Mouse (Mus musculus): ENCODE measurements around the gene Bcorl1. TPM values are rescaled to one million over a fixed set of nuclear protein-coding genes. Genes with fewer than 3 reads are reported as not detected.

Gene Bcorl1
- 10 to 100 TPM; 18.6 to 23.8 TPM for total RNA-seq (2021)

DNA sequence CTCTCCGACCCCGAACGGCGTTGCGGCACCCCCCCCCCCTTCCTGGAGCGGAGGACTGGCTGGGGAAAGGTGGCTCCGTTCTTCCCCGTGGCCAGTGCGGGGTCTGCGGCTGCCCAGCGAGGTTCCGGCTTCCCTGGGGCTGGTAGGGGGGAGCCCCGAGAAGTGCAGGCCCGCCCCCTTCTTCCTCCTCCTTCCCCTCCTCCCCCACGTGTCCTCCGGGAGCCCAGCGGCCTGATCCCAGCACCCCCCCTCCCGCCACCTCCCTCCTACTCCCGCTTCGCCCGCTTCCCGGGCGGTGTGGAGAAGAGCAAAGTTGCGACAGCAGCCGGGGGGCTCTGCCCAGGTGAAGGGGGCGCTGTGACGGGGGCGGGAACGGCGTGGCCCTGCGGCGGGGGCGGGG, at the start of gene Bcorl1:
Gene Bcorl1, plus strand, starts transcription at position 218 of the 400 bp plus-strand sequence.
- DNase-seq (ENCODE audit: extremely low spot score in 1 of 2, low spot score in 2 of 2): peak in 1 of 2 experiments; percentile 64
- intact Hi-C loops (cut with DNase I): no loop called here

DNA sequence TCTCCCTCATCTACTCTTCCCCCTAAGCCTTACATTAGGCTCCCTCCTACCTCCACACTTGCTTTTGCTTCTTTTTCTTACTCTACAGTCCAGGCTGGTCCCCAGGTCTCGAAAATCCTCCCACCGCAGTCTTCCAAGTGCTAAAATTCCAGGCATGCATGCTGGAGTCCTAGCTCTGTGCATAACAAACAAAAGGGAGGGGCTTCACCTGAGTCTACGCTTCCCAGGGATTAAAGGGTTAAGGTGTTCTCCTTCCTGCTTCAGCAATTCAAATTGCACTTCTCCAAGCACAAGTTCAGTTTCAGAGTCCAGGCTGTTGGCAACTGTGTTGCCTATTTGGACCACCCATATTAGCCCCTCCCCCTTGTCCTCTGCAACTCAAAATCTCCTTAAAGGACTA, 49.7 kb upstream of the Bcorl1 start:
- no peak for DNase-seq (ENCODE audit: extremely low spot score in 1 of 2, low spot score in 2 of 2)
- intact Hi-C loops (cut with DNase I): no loop called here

DNA sequence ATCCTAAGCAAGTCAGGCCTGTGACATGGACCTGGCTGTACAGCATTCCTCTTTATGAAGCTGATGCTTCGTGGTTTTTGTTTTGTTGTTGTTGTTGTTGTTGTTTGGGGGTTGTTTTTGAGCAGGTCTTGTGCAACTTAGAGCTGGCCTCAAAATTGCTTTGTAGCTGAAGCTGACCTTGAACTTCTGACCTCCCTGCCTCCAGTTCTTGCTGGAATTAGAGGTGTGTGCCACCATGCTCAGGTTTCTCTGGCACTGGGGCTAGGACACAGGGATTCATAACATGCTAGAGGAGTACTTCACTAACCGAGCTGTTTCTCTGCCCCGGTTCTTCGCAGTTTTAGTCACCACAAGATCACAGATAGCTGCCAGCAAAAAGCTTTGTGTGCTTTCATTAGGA, 35.8 kb upstream of the Bcorl1 start:
- DNase-seq (ENCODE audit: extremely low spot score in 1 of 2, low spot score in 2 of 2): no peak
- intact Hi-C loops (cut with DNase I): no loop called here

DNA sequence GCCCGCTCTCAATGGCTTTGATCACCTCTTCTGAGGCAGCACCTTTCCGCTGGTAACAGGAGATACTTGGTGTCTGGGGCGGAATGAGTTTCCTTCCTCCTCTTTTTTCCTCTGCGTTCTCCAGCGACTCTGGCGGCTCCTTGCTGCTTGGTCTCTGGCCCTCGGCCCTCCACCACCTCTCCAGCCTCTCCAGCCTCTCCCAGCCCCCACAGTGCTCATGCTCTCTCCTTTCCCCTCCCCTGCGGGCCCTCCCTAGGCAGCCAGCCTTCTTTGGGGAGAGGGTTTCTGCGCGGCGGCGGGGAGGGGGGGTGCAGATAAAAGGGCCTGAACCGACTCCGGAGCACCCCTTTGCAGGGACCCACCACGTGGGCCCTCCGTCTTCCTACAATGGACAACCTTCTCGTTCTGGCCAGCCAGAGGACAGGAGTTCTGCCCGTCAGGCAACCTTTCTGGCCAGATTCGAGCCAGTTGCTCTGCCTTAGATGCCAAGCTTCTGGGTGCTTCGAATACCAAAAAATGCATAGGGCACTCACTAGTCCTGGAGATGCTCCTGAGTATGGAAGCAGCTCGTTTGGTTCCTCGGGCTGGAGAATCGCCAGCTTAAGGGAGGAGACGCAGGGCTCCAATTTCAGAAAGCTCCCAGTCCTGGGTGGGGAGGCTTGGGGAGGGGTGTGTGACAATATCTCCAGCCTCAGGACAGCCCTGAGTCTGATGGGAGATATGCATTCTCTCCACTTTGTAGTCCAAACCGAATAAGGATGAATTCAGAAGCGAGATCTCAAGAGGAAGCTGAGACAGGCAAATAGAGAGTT, 30.2 kb upstream of the Bcorl1 start:
- intact Hi-C loops (cut with DNase I): no loop called here
- peak in 1 of 2 experiments; percentile 18 for DNase-seq (ENCODE audit: extremely low spot score in 1 of 2, low spot score in 2 of 2)

DNA sequence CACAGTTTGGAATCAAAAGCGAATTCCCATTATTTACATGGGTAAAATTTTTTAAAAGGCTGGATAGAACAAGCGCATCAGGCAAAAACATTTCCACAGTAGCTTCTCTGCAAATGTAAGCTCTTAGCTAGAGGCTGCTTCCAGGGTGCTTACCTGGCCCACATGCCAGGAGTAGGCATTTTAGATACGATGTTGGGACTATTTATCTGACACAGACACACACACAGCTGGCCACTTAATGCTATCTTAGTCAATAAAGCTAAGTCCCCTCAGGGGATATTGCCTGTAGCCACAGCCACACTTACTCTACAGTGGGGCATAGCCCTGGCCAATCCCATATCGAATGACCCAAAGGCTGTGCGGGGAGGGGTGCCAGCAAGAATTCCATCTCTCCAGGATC, 29.4 kb upstream of the Bcorl1 start:
- intact Hi-C loops (cut with DNase I): no loop called here
- DNase-seq (ENCODE audit: extremely low spot score in 1 of 2, low spot score in 2 of 2): no peak

DNA sequence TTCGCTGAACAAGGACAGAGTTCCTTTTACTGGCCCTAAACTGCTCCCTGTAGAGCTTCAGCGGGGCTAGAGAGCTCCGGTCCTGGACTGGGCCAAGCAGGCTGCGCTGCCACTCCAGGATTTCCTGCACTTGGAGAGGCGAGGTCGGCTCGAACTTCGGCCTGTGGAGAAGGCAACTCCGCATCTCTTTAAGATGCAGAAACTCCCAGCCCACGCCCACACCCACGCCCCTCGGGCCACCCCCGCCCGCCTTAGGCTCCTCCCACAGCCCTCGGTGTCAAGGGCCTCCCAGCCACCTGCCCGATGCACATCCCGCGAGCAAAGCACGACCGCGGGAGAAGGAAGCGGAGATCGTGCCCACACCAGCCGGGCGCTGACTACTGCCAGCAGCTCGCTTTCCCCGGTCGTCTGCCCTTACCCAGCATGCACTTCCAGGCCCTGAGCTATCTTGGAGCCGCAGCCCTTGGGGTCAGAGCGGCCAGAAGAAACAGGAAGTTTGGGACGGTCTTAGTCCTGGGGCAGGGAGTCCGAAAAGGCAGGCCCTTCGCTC, 26.6 kb upstream of the Bcorl1 start:
- intact Hi-C loops (cut with DNase I): no loop called here
- DNase-seq (ENCODE audit: extremely low spot score in 1 of 2, low spot score in 2 of 2): peak; percentile 16 to 83

DNA sequence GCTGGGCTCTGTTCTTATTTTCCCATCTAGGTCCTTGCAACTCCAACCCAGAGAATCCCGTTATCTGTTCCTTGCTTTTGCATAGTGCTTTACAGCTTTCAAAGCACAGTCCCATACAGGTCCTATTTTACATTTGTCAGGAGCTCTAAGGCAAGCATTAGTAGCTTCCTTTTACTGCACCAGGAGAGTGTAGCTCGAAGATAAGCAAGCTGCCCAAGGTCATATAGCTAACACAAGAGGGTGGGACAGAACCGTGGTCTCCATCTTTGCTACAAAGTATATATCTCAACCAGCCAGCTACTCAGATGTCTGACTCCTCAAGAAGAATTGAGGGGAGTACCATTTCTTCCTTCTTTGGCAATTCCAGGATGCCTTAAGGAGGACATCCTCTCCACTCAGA, 23.7 kb upstream of the Bcorl1 start:
- no peak for DNase-seq (ENCODE audit: extremely low spot score in 1 of 2, low spot score in 2 of 2)
- intact Hi-C loops (cut with DNase I): no loop called here

DNA sequence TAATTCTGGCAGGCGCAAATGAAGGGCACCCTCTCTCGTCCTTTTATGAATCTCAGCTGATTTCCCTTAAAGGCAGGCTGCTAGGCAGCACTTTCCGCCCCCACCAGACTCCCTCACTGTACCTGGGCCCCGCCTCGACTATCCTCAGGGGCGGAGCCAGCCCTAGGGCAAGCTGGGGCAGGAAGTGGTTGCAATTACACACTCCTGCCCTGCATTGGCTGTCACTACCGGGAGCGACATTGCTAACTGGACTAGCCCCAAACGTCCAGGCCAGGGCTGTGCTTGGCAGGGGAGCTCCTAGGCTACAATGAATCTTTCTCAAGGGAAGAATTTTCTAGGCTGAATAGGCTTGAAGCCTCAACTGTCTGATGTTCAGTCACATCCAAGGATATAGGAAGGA, 23.0 kb upstream of the Bcorl1 start:
- intact Hi-C loops (cut with DNase I): no loop called here
- no peak for DNase-seq (ENCODE audit: extremely low spot score in 1 of 2, low spot score in 2 of 2)

DNA sequence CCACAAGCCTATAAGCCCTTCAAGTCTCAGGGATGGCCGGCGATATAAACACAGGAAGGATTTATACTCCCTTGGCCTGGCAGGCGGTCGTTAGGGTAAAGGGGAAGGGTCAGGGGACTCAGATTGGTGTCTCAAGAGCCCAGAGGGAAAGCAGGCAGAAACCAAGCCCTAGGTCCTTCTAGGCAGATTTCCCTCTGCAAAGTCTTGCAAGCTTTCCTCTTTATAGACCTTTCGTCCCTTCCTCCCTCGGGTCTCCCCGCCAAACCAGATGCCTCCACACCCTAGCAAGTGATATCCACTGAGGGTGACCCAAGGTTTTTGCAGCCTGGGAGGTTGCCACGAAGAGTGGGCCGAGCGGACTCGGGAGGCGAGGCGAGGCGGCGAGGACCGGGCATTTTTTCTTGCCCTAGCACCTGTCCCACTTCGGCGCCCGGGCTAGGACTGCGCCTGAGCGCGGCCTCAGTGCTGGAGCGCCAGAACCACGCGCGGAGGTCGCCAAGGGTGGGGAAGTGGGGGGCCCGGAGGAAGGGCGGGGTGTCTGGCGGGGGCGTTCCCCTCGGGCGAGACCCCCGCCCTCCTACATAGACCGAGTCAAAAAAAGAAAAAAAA, 613 bp upstream of the Bcorl1 start:
- peak in 1 of 2 experiments; percentile 31 for DNase-seq (ENCODE audit: extremely low spot score in 1 of 2, low spot score in 2 of 2)
- intact Hi-C loops (cut with DNase I): no loop called here

DNA sequence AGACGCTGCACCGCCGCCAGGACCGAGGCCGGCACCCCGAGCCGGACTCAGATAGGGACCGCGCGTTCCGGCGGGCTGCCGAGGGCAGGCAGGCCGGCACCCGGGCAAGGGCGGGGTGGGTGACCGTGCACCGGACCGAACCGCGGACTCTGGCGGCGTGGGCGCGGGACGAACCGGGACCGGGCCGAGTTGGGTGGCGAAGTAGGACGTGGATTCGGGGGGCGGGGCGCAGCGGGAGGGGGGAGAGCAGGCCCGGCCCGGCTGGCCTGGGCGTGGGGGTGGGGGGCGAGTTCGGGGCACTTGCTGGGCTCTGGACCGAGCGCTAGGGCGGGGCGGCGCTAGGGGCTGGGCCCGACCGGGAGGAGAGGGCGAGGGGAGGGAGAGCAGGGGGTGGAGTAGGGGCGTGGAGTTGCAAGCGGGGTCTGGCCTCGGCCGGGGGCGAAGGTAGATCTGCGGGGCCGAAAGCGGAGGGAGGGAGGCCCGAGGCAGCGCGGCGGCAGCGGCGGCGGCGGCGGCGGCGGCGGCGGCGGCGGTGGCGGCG, 533 bp downstream of the Bcorl1 start:
- peak in 1 of 2 experiments; percentile 70 for DNase-seq (ENCODE audit: extremely low spot score in 1 of 2, low spot score in 2 of 2)
- intact Hi-C loops (cut with DNase I): no loop called here

DNA sequence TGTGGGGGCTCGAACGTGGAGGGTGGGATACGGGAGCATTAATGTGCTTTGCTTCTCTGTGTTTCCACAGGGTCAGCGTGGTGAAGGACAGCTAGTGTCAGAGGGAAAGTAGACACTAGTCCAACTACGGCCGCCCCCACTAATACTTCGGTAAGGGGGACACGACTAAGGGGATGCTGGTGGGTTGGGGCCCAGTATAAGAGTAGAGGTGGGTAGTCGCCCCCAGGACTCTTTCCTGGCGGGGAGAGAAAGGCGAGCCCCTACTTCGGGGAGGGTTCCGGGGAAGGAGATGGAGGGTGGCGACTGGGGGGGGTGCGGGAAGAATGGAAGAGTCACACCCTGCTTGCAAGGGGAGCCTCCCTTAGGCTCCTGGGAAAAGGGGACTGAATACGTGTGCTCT, 1.6 kb downstream of the Bcorl1 start:
- intact Hi-C loops (cut with DNase I): no loop called here
- peak in 1 of 2 experiments; percentile 18 for DNase-seq (ENCODE audit: extremely low spot score in 1 of 2, low spot score in 2 of 2)

DNA sequence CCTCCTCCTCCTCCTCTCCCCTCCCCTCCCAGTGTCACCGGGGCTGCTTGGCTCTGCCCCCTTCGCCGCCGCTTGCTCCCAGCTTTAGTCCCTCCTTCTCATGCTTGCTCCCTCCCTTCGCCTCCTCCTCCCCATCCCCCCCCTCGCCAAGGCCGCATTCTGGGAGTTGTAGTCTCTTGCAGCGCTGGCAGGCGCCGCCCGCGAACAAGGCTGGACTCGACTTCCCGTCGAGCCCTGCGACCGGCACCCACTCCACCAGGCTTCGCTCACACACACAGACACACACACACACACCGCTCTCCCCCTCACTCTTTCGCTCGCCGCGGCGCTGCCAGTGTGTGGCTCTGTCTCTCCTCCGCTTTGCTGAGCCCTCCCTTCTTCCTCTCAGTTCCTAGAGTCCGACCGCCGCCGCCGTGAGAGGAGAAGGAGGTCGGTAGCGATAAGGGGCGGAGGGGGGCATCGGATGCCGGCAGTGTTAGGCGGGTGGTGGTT, 2.3 kb downstream of the Bcorl1 start:
- intact Hi-C loops (cut with DNase I): no loop called here
- DNase-seq (ENCODE audit: extremely low spot score in 1 of 2, low spot score in 2 of 2): peak; percentile 85 to 94

DNA sequence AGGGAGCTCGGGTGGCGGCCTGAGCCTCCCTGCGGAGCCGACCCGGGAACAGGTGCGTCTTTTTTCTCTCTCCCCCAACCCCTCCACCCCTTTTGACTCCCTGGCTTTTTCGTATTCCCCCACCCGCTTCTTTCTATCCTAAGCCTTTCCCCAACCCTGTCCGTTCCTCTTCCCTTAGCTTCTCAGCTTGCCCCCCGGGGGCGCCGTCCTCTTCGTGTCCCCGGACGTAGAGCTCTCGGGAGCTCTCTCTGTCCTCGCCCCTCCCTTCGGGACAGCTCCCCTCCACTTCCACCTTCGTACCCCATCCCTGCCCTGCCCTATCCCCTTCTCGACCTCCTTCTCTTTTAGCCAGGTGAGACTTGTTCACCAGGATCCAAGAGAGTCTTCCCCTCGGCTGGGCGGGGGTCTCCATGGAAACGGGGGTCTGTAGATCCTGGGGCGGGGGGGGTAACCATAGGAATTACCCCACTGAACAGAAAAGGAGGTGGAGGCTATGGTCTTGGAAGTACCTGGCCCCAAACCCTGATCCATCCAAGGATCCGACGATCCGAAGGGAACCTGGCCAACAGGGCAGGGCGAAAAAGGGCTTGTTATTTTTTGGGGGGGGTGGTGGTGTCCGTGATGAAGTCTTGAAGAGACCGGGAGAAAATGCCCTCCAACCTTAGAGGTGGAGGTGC, 2.9 kb downstream of the Bcorl1 start:
- intact Hi-C loops (cut with DNase I): loop anchor here (2.0 kb wide), 1 partner anchor 59 kb away; no protein-coding TSS in a partner anchor
- peak in 1 of 2 experiments; percentile 41 for DNase-seq (ENCODE audit: extremely low spot score in 1 of 2, low spot score in 2 of 2)

DNA sequence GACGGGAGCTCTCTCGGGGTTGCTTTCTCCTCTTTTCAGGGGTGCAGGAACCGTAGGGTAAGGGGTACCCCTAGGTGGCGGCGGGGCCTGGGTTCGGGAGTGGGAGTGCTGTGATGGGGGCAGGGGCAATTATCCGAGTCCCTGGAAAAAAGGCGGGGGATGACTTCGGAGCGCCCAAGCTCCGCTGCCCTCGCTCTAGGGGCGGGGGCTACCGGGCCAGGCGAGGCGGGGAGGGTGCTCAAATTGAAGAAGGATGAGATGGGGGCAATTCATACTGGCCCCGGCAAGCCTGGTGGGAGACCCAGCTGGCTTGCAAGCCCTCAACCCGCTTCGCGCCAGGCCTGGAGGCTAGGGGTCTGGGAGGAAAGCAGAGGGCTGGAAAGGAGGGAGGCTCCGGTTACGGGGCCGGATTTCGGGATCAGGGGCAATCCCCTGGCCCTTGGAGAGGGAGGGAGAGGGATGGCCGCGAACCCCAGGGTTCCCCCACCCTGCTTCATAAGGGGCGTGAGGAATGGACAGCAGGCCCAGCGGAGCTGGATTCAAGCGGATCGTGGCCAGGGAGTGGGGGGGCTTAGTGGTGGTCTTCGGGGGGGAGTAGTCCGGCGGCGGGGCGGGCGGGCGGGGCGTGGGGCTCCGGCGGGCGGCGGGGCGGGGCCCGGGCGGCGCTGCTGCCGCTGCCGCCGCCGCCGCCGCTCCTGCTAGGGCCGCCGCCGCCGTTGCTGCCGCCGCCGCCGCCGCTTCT, 3.7 kb downstream of the Bcorl1 start:
- DNase-seq (ENCODE audit: extremely low spot score in 1 of 2, low spot score in 2 of 2): peak in 1 of 2 experiments; percentile 37
- intact Hi-C loops (cut with DNase I): loop anchor here (2.0 kb wide), 1 partner anchor 60 kb away; no protein-coding TSS in a partner anchor

DNA sequence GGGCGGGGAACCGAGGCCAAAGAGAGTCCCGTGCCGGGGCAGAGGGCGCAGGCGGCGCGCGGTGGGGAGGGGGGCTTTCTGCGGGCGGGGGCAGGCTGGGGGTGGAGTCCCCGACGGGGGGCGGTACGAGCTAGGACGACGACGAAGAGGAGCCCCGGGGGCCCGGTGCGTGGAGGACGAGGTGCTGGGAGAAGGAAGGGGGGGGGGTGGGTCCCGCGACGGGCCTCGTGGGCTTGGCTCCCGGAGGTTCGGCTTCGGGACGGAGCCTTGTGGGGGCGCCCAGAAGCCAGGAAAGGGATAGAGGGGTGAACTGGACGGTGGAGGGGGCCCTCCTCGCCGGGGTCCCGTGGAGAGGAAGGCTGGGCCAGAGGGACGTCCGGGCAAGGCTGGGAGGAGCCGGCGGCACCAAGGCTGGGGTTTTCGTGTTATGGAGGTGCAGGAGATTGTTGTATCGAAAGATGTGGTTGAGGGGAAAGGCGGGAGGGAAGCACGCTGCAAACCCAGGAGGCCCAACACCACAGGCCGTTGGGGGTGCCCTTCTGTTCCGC, 4.3 kb downstream of the Bcorl1 start:
- intact Hi-C loops (cut with DNase I): loop anchor here (2.0 kb wide), 1 partner anchor 61 kb away; no protein-coding TSS in a partner anchor
- peak in 1 of 2 experiments; percentile 36 for DNase-seq (ENCODE audit: extremely low spot score in 1 of 2, low spot score in 2 of 2)

DNA sequence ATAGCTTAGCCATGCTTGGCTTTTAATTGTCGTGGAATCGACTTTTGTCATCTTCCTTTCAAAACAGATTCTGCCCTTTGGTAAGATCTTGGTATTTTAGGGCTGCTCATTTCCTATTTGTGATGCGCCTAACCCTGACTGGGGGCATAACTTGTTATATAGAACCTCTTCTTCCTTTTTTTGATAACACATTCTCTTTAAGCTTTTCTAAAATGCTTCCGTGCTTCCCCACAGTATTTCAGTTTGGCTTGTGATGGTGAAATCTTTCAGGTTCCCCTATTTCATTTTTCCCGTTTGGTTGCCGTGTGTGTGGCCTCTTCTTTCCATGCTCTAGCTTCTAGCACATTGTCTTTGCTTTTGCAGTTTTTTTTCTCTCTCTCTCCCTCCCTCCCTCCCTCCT, 14.2 kb downstream of the Bcorl1 start:
- no peak for DNase-seq (ENCODE audit: extremely low spot score in 1 of 2, low spot score in 2 of 2)
- intact Hi-C loops (cut with DNase I): no loop called here

DNA sequence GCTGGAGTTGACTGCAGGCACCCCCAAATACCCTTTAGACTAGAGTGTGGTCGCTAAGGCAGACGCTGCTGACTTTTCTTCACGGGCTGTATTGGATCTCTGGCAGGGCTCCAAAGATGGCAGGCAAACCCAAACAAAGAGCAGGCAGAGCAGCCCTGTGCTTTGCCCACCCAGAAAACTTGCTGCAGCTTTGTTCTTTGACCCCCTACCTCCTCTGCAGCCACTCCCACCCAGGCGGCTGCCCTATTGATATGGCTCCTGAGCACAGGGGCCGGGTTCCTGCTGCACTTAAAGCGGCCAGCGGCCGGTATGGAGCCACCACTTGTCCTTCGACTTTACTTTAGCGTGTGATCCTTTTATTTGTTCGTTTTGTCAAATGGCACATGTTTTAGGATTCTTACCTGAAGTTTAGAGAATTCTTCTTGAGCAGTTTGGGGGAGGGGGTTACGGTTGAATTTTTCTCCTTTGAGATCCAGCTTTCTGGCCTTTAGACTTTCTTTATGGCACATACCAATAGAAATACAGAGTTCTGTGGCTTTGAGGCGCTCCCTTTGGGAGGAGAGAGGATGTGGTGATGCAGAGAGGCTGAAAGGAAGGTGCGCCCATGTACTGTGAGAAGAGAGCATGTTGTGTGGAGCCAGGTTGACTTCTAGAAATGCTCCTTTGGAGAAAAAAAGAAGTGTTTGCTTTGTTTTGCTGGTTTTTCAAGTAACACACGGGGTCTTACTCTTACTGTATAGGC, 24.8 kb downstream of the Bcorl1 start:
- intact Hi-C loops (cut with DNase I): no loop called here

More for the DNA sequence above, 24.8 kb downstream of the Bcorl1 start:
- peak in 1 of 2 experiments; percentile 26 for DNase-seq (ENCODE audit: extremely low spot score in 1 of 2, low spot score in 2 of 2)
